Mouse (Mus musculus) adrenal gland, postnatal 10 days (tissue): Measurements from ENCODE around the gene Catsperz. TPM values are rescaled to one million over a fixed set of nuclear protein-coding genes. Genes with fewer than 3 reads are reported as not detected.
"Not testable (repeated sequence)": the region's sequence is repeated elsewhere in the genome, so short reads cannot be mapped to it uniquely, and the experiment has no call there.

Experiments used
- DNase-seq: peaks from one replicate; pipeline ENCODE4 v3.0.0; 2021; ENCODE audit warnings: mixed read lengths
- microRNA-seq: library from miRNA; unstranded; fragments of <30 nt; microRNA quantifications from one replicate; pipeline ENCODE4 v1.2.0, GENCODE M21; 2021
- total RNA-seq, 2 experiments: library from RNA; stranded (reverse); gene quantifications; 2 replicates each; pipeline ENCODE4 v1.2.3; 2021

Gene Catsperz
- total RNA-seq, 2 experiments from 2014 or later = 1.2 to 1.7 TPM

DNA sequence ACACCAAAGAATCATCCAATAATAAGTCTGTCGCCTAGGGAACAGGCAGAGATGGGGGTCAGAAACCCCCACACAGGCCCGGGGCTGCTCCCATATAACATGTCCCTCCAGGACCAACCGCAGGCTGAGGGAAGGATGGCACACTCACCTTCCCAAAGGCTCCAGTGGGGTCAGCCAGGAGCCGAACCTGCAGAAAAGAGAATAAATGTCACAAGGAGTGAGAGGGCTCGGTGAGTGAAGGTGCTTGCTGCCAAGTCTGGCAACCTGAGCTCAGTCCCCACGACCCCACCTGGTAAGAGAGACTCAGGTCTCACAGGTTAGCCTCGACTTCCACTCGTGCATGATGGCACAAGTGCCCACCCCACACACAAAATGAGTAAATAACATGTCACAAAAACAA is 18.1 kb downstream of the Catsperz start:
- no peak for DNase-seq

DNA sequence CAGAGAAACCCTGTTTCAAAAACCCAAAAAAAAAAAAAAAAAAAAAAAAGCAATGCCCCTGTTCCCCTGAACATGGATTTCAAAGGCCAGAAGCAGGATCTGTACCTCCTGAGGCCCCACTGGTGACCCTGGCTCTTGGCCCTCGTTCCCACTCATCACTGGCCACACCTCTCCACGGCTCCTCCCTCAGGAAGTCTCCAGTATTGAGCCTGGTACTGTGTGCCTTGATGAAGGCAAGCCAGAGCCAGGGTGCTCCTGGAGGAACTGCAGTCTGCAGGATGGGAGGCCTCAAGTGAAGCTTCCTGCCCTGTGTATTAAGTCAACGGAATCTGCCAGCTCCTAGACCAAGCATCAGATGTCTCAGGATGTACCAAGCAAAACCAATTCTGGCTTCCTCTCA is 19.0 kb downstream of the Catsperz start:
- DNase-seq = no peak

DNA sequence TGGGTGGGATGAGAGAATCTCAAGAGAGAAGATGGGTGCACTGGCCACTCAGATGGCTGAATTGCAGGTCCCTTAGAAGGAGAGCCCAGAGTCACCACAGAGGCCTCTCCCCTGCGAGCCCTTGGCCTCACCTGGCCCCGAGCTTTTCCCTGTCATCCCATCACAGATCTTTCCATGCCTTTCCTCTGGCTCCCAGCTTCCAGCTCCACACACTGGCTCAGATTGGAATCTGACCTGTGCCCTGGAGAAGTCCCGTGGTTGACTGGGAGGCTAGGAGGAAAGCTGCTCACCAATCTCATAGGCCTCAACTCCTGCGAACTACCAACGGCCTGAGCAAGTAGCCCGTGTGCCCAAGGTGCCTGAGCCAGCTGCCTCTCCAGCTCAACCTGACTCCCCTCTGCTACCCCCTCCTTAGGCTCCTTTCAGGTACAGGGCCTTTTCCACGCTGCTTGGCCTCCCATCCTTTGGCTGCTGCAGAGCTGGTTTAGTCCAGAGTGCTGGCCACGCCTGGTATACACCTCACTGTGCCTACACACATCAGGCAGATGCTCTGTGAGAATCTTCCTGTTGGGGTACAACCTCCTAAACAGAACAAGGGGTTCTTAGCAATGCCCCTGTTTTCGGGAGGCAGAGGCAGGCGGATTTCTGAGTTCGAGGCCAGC is 19.6 kb downstream of the Catsperz start:
- no peak for DNase-seq

DNA sequence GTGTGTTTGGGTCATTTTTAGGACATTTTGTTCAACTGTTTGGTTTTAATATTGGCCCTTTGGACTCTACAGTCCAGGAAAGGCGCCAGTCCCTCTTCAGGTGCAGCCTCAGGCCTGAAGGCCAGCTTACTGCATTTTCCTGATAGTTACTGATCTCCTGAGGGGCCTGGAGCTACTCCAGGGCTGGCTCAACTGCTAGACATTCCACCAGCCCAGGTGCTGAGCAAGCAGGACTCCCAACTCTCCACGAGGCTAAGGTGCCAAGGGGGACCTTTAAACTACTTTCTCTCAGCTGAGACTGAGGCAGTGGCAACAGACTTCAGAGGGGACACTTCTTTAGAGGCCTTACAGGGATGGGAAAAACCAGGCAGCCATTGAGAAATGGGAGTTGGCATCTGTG is 20.3 kb downstream of the Catsperz start:
- no peak for DNase-seq

DNA sequence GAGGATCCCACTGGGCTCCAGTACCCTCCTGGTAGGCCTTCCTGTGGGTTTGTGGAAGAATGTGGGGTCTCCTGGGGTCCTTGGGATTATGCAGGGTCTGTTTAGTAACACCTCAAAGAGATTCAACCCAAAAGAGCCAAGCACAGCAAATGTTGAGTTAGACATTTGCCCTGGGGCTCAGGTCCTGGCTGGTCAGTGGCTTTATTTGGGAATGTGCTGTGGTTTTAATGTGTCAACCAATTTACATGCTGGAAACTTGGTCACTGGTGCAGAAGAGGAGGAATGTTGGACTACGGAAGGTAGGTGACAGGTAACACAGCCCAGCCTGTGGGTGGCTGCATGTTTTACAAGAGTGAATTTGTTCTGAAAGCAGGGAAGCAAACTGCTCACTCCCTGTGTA is 22.1 kb downstream of the Catsperz start:
- DNase-seq = no peak

DNA sequence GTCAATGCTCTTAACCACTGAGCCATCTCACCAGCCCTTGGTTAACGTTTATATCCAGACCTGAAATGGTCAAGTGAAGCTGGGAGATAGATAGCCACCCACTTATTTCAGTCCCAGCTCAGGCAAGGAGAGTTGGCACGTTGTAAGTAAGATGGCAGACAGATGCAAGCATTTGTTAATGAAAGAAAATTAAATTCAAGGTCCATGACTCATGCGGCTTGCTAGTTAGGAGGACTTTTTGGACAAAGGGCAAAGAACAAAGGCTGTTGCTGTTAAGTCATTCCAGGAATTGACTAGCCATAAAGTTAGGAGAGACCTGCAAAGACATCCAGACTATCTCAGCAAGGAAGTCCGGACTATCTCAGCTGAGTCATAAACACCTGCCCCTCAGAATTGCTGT is 25.5 kb downstream of the Catsperz start:
- DNase-seq = no peak

DNA sequence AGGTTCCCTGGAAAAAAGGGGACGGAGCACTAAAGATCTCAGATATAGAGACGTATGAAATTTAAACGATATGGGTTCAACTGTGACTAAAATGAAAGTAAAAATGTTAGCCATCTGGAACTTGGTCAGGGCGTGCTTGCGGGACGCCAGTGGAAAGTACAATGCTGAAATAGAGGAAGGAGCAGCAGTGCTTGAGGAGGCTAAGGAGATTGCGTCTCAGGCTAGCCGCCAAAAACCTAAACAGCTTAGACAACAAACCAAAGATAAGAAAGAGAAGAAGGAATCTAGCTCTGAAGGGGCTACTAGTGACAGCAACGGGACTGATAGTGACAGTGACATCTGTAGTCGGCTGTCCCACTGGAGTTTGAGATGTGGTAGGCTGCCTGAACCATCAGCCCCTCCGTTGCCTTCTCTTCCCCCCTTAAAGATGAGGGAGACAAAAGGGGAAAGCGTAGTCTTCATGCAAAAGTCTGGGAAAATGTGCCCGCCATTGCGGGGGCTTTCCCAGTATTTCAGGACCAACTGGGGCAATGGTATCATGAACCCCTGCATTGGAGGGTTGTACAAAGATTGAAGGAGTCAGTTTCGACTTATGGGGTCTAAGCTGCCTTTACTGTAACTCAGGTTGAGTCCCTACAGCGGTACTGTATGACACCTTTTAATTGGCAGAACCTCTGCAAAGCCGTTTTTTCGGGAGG is 29.4 kb downstream of the Catsperz start:
- DNase-seq = not testable (repeated sequence)

DNA sequence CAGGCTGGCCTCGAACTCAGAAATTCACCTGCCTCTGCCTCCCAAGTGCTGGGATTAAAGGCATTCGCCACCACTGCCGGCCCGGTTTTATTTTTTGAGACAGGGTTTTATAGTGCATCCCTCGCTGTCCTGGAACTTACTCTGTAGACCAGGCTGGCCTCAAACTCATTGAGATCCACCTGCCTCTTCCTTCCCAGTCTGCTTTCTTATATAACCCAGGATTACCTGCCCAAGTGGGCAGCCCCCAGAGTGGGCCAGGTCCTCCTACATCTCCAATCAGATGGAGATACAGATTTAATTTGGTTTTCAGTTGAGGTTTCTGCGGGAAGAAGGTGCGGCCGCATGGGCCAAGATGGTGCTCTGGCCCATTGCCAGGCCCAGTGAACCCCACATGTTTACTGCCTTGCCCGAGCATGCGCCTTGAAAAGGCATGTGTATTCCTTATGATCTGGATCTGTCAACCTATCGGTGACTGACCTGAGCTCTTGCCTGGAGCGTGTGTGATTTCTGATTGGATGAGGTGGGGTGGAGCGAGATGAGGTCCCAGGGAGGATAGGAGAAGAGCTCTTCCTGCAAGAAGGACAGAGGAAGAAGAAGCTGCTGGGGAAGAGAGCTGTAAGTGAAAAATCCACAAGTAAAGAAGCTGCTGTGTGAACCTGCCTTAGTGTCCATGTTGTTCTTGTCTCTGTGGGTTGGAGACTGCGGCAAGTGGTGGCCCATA is 31.3 kb downstream of the Catsperz start:
- no peak for DNase-seq

DNA sequence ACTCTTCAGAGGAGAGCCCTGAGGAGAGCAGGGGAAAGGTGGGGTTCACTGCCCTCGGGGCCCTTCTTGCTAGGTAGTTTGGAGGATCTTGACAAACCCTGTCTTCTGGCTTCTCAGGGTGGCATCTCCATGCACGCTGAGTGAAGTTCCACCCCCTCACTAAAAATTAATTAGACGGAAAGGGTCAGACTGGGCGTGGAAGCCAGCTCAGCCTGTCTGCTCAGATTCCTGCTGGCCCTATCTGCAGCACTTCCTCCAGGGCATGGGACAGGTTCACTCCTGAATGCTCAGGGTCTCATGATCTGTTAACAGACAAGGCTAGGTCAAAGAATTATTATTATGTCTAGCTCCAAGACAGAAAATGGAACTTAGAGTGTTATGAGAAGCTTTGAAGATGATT is 32.7 kb downstream of the Catsperz start:
- DNase-seq = no peak

DNA sequence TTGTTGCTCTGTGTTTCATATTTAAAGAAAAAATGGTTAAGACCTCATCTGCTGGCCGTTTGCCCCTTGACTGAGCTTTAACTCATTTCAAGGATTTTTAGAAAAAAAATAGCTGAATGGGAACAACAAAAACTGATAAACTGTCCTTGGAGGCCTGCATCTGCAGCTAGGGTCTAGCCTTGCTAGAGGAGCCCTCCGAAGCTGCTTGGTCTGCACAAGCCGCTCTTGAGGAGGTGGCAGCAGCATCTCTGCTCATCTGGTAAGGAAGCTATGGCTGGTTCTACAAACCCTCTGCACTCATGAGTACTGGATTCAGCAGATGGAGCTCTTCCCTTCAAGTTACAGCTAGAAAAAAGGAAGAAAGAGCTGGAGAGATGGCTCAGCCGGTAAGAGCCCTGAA is 47.2 kb downstream of the Catsperz start:
- DNase-seq = no peak

DNA sequence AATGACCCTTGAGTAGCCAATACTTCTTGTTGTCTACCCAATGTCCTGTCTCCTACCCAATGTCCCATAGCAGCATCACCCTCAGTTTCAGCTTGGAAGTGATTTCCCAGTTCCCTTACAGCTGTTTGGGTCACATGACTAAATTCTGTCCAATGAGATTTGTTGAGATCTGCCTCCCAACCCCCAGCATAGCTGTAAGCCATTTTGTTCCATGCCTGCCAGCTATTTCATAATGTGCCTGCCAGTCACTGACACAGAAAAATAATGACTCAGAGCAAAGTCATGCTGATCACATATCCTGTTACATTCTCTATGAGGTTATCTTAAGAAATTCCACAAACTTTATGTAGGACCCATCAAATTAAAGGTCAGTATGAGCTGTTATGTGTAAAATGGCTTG is 48.4 kb downstream of the Catsperz start:
- DNase-seq = no peak

DNA sequence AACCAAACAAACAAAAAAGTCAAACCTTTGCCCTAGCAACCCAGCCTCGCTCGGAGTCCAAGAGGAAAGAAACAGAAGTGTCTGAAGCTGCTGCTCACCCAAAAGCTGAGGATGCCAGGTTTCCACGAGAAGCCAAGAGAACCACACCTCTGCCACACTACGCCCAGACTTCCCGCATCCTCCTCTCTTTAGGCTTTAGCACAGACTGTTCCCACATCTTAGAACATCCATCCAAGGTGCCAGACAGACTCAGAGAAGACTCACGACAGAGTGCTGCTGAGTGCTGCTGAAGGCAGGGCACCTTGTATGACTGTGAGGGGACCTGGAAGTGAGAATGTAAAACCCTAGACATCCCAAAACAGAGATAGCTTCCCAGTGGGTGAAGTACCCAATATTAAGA is 49.3 kb downstream of the Catsperz start:
- no peak for DNase-seq

DNA sequence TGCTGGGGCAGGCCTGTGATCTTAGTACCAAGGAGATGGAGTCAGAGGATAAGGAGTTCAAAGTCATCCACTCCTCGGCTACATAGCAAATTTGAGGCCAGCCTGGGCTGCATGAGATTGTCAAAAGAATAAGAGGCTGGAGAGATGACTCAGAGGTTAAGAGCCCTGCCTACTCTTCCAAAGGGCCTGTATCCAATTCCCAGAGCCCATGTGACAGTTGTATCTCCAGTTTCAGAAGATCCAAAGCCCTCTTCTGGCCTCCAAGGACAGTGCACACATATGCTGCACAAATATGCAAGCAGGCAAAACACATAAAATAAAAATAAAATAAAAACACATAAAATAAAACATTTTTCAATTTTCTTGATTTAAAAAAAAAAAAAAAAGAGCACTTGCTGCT is 50.9 kb downstream of the Catsperz start:
- no peak for DNase-seq

DNA sequence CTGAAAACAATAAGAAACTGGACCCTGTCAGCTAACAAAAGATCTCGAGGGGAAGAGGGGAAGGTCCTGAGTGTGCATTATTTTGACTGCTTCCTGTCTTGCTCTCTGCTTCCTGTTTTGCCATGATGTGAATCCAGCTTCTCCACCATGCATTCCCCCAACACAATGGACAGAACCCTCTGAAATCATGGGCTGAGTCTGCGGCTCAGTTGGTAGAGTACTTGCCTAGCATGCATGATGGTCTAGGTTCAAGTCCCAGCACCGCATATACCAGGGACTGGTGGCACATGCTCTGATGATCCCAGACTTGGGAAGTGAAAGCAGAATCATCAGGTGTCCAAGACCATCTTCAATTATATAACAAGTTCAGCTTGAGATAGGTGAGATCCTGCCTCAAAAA is 52.5 kb downstream of the Catsperz start:
- DNase-seq = no peak

Small RNA genes within 50 kb of the gene (microRNA-seq; reads per million reads assigned to microRNA genes)
- gene Mir6990 = 4.6 reads per million, percentile 3 among the genes with 10 or more reads in this experiment

Other genes with a start within 250 kb of the Catsperz start
- gene Rps6ka4, start 84.7 kb downstream of the Catsperz start, total RNA-seq = 10 to 100 TPM; 21.5 to 27.5 TPM
- gene Ccdc88b, start 67.2 kb downstream of the Catsperz start, total RNA-seq = 1 to 10 TPM; 4.1 TPM
- gene Trmt112, start 15.7 kb downstream of the Catsperz start, total RNA-seq = 10 to 100 TPM; 53.9 to 70.4 TPM
- 100 to 1,000 TPM; 417 to 451 TPM for gene Prdx5, start 15.3 kb downstream of the Catsperz start, total RNA-seq
- gene Esrra, start 3.6 kb downstream of the Catsperz start, total RNA-seq = 10 to 100 TPM; 71.0 to 97.4 TPM
- under 1 TPM; 0.30 to 0.73 TPM for gene Kcnk4, start 9.1 kb upstream of the Catsperz start, total RNA-seq
- gene Bad, start 16.5 kb upstream of the Catsperz start, total RNA-seq = 10 to 100 TPM; 42.0 to 51.8 TPM
- 10 to 100 TPM; 33.8 to 42.3 TPM for gene Gpr137, start 17.1 kb upstream of the Catsperz start, total RNA-seq
- gene Ppp1r14b, start 49.6 kb upstream of the Catsperz start, total RNA-seq = 100 to 1,000 TPM; 289 to 333 TPM
- 10 to 100 TPM; 45.7 to 63.5 TPM for gene Plcb3, start 51.1 kb upstream of the Catsperz start, total RNA-seq
- gene Fkbp2, start 55.1 kb upstream of the Catsperz start, total RNA-seq = 10 to 100 TPM; 70.7 to 71.4 TPM
- gene Vegfb, start 62.3 kb upstream of the Catsperz start, total RNA-seq = 100 to 1,000 TPM; 110 to 139 TPM
- gene Dnajc4, start 67.2 kb upstream of the Catsperz start, total RNA-seq = 10 to 100 TPM; 46.0 to 58.5 TPM
- 10 to 100 TPM; 29.4 to 34.1 TPM for gene Nudt22, start 70.7 kb upstream of the Catsperz start, total RNA-seq
- gene Trpt1, start 70.8 kb upstream of the Catsperz start, total RNA-seq = 10 to 100 TPM; 13.3 to 21.3 TPM
- 10 to 100 TPM in 1 of 2 experiments, 1 to 10 TPM in 1; 9.8 to 10.1 TPM for gene Fermt3, start 94.1 kb upstream of the Catsperz start, total RNA-seq
- gene Stip1, start 114.6 kb upstream of the Catsperz start, total RNA-seq = 100 to 1,000 TPM; 101 to 107 TPM
- 100 to 1,000 TPM; 134 to 155 TPM for gene Macrod1, start 131.4 kb upstream of the Catsperz start, total RNA-seq
- gene Flrt1, start 180.3 kb upstream of the Catsperz start, total RNA-seq = 1 to 10 TPM; 1.1 to 2.0 TPM